Mouse (Mus musculus) CH12.LX (cell line): ENCODE data around the gene Actr8. TPM values are rescaled to one million over a fixed set of nuclear protein-coding genes. Genes with fewer than 3 reads are reported as not detected.

Experiments
- DNase-seq: peaks from one replicate; pipeline ENCODE4 v3.0.0-alpha.2; 2013; ENCODE audit errors: extremely low read depth
- H3K27ac ChIP-seq: 2 replicates; pipeline ENCODE4 v1.5.1; 2012; ENCODE audit warnings: low read depth, mild to moderate bottlenecking, control low read depth, moderate library complexity; ENCODE audit not compliant: insufficient read depth
- H3K27me3 ChIP-seq: replicated peaks from 2 replicates; pipeline ENCODE3; 2012; ENCODE audit warnings: inconsistent platforms
- H3K36me3 ChIP-seq, 2 experiments: replicated peaks in 1 of 2; 2 replicates each; pipeline versions ENCODE3 to v1.6.1; 2012; ENCODE audit warnings: inconsistent platforms in 1 of 2, low read length in 1 of 2, mild to moderate bottlenecking in 1 of 2, mixed read lengths in 1 of 2, moderate library complexity in 1 of 2; ENCODE audit not compliant: control insufficient read depth in 1 of 2, insufficient read depth in 1 of 2
- H3K4me1 ChIP-seq, 2 experiments: 2 replicates each; pipeline ENCODE4 v1.6.1; 2012; ENCODE audit warnings: inconsistent platforms in 1 of 2, moderate library complexity in 1 of 2; ENCODE audit not compliant: insufficient read depth in 2 of 2, control insufficient read depth in 1 of 2
- H3K4me2 ChIP-seq: 2 replicates; pipeline ENCODE4 v1.6.1; 2012; ENCODE audit warnings: low read depth, mild to moderate bottlenecking, control low read depth; ENCODE audit not compliant: poor library complexity, insufficient read depth, severe bottlenecking
- H3K4me3 ChIP-seq, 3 experiments: fragments of 150-350 bp in 1 of 3; sonication (generic) in 1 of 3; replicated peaks in 1 of 3; 2 replicates each; pipeline versions ENCODE3 to v1.5.1; 2011 to 2012; ENCODE audit warnings: low read depth in 2 of 3, low read length in 2 of 3, mild to moderate bottlenecking in 2 of 3, moderate library complexity in 2 of 3, control low read depth in 1 of 3, improper control_type of control experiment in 1 of 3, inconsistent platforms in 1 of 3, mixed read lengths in 1 of 3; ENCODE audit not compliant: poor library complexity in 1 of 3
- H3K79me2 ChIP-seq: replicated peaks from 2 replicates; pipeline ENCODE4 v1.6.1; 2012; ENCODE audit warnings: mild to moderate bottlenecking, moderate library complexity; ENCODE audit not compliant: control insufficient read depth, poor library complexity, insufficient read depth, severe bottlenecking; ENCODE audit errors: extremely low read depth
- H3K9ac ChIP-seq: 2 replicates; pipeline ENCODE4 v1.6.1; 2012; ENCODE audit warnings: low read depth, mild to moderate bottlenecking, control low read depth, moderate library complexity; ENCODE audit not compliant: insufficient read depth
- H3K9me3 ChIP-seq: replicated peaks from 2 replicates; pipeline ENCODE3; 2012; ENCODE audit warnings: low read length, inconsistent platforms, mixed read lengths
- E2F4 ChIP-seq: IDR thresholded peaks from 2 replicates; pipeline ENCODE4 v1.6.1; 2011; ENCODE audit warnings: low read depth, low read length, improper control_type of control experiment; ENCODE audit not compliant: insufficient replicate concordance
- ELF1 ChIP-seq: IDR thresholded peaks from 2 replicates; pipeline ENCODE4 v1.6.1; 2014; ENCODE audit warnings: low read depth, mild to moderate bottlenecking, inconsistent platforms, low read length, improper control_type of control experiment
- ETS1 ChIP-seq: conservative IDR thresholded peaks from 2 replicates; pipeline ENCODE4 v1.6.1; 2012; ENCODE audit warnings: low read depth, mild to moderate bottlenecking, inconsistent platforms, low read length, improper control_type of control experiment, moderate library complexity
- GABPA ChIP-seq: IDR thresholded peaks from 2 replicates; pipeline ENCODE4 v1.6.1; 2012; ENCODE audit warnings: low read depth, low read length, improper control_type of control experiment, inconsistent platforms; ENCODE audit not compliant: insufficient replicate concordance
- HCFC1 ChIP-seq: IDR thresholded peaks from 2 replicates; pipeline ENCODE4 v1.6.1; 2012; ENCODE audit warnings: low read depth, mild to moderate bottlenecking, inconsistent platforms, low read length, improper control_type of control experiment
- KAT2A ChIP-seq: IDR thresholded peaks from 2 replicates; pipeline ENCODE4 v1.6.1; 2012; ENCODE audit warnings: low read length, improper control_type of control experiment, inconsistent platforms; ENCODE audit not compliant: insufficient replicate concordance
- MAFK ChIP-seq: IDR thresholded peaks from 2 replicates; pipeline ENCODE4 v1.6.1; 2011; ENCODE audit warnings: low read length, improper control_type of control experiment; ENCODE audit not compliant: insufficient replicate concordance
- MEF2A ChIP-seq: IDR thresholded peaks from 2 replicates; pipeline ENCODE4 v1.6.1; 2014; ENCODE audit warnings: low read depth, mild to moderate bottlenecking, inconsistent platforms, low read length, improper control_type of control experiment, borderline replicate concordance
- MYC ChIP-seq: IDR thresholded peaks from 2 replicates; pipeline ENCODE4 v1.6.1; 2011; ENCODE audit warnings: low read depth, mild to moderate bottlenecking, improper control_type of control experiment, low read length
- NRF1 ChIP-seq: IDR thresholded peaks from 2 replicates; pipeline ENCODE4 v1.6.1; 2014; ENCODE audit warnings: low read depth, mild to moderate bottlenecking, inconsistent platforms, low read length, improper control_type of control experiment, moderate library complexity
- PAX5 ChIP-seq: IDR thresholded peaks from 2 replicates; pipeline ENCODE4 v1.6.1; 2012; ENCODE audit warnings: low read length, inconsistent platforms, mixed read lengths
- POLR2AphosphoS2 ChIP-seq: IDR thresholded peaks from 2 replicates; pipeline ENCODE4 v1.6.1; 2011; ENCODE audit warnings: low read depth, low read length, improper control_type of control experiment
- RAD21 ChIP-seq: IDR thresholded peaks from 2 replicates; pipeline ENCODE4 v1.6.1; 2011; ENCODE audit warnings: low read depth, mild to moderate bottlenecking, low read length, improper control_type of control experiment, moderate library complexity
- RCOR1 ChIP-seq: conservative IDR thresholded peaks from 2 replicates; pipeline ENCODE4 v1.6.1; 2012; ENCODE audit warnings: low read depth, mild to moderate bottlenecking, inconsistent platforms, low read length, improper control_type of control experiment
- SIN3A ChIP-seq: IDR thresholded peaks from 2 replicates; pipeline ENCODE4 v1.6.1; 2012; ENCODE audit warnings: low read length, improper control_type of control experiment, inconsistent platforms
- SMC3 ChIP-seq: IDR thresholded peaks from 2 replicates; pipeline ENCODE4 v1.6.1; 2011; ENCODE audit warnings: low read depth, low read length, improper control_type of control experiment
- TBP ChIP-seq: conservative IDR thresholded peaks from 2 replicates; pipeline ENCODE4 v1.6.1; 2011; ENCODE audit warnings: low read depth, low read length, improper control_type of control experiment
- TCF12 ChIP-seq: IDR thresholded peaks from 2 replicates; pipeline ENCODE4 v1.6.1; 2014; ENCODE audit warnings: low read depth, mild to moderate bottlenecking, inconsistent platforms, low read length, improper control_type of control experiment
- USF1 ChIP-seq: IDR thresholded peaks from 2 replicates; pipeline ENCODE4 v1.6.1; 2014; ENCODE audit warnings: low read depth, mild to moderate bottlenecking, inconsistent platforms, low read length, improper control_type of control experiment
- USF2 ChIP-seq: conservative IDR thresholded peaks from 2 replicates; pipeline ENCODE4 v1.6.1; 2011; ENCODE audit warnings: low read depth, low read length, improper control_type of control experiment
- dilution Hi-C: fragments of 300-500 bp; cut with MboI; formaldehyde crosslinking; loops from 2 replicates; pipeline ENCODE4 v1.14.3; 2020; ENCODE audit warnings: low sequenced_read_pairs; ENCODE audit not compliant: extremely low pct_unique_long_range_greater_than_20kb, extremely low pct_ligation_motif_present
- in situ Hi-C: fragments of 300-500 bp; cut with MboI; formaldehyde crosslinking; loops from 3 replicates; pipeline ENCODE4 v1.14.3; 2019; ENCODE audit warnings: low sequenced_read_pairs, low pct_ligation_motif_present, low pct_unique_long_range_greater_than_20kb, mixed read lengths
- polyA plus RNA-seq: library from polyadenylated mRNA; unstranded; fragments of >175 nt; gene quantifications from 2 replicates; pipeline ENCODE4 v1.2.1, GENCODE M21; 2012; ENCODE audit warnings: low read depth; ENCODE audit not compliant: insufficient read length
- total RNA-seq, 2 experiments: library from RNA; depleted of rRNA; stranded (reverse); fragments of 300-350 nt in 1 of 2; fragments of >200 nt in 1 of 2; gene quantifications; 2 replicates each; pipeline ENCODE4 v1.2.3; 2012 to 2014

Gene Actr8
- total and polyA plus RNA-seq, 3 experiments, result 26.7 to 34.3 (median 33.4) TPM

DNA sequence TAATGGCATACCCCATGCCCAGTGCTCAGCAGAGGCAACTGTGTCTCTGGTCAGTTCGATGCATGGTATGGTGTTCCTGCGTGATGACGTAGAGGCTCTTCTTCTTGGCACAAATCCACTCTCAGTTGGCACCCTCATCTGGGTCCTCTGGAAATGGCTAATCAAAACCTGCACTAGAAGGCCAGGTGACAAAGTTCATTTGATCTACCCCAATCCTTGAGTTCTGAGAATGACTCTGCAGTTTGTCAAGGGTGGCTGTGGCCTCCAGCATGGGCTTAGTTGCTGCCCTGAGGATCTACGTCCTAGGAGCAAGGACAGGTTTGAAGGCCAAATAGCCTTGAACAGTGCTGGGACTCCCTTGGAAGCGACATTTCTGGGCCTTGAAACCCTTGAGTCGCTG lies 40.7 kb downstream of the Actr8 start:
- H3K4me1 ChIP-seq, result peaks cover 17 to 40% of the 10 kb centered on the region in 2 experiments
- DNase-seq, result no peak
- no peaks in the 10 kb centered on the region for H3K9me3 ChIP-seq
- H3K36me3 ChIP-seq, result no peaks in the 10 kb centered on the region
- no peak overlapping the region for H3K27ac ChIP-seq
- no peaks in the 10 kb centered on the region for H3K79me2 ChIP-seq
- TF ChIP-seq POLR2AphosphoS2, result no peak
- H3K4me3 ChIP-seq, result no peak overlapping the region
- dilution Hi-C loops, result no loop called here
- H3K4me2 ChIP-seq, result no peak overlapping the region
- H3K9ac ChIP-seq, result no peak overlapping the region
- H3K27me3 ChIP-seq, result no peaks in the 10 kb centered on the region
- in situ Hi-C loops, result no loop called here

DNA sequence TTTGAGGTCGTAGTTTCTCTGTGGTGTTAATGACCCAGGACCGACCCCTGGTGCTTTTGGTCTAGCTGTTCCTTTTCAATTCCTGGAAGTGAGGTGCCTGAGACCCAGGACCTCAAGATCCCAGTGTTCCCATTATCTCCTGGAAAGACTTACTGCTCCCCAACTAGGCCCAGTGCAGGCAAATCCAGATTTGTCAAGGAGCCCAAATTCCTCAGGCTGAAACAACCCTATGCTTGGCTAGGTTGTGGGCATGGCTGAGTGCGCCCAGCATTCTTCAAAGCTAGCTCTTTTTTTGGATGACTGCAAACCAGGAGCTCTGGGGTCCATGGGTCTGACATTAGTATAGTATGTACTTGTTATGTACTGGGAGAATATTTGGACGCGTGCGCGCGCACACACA lies 41.2 kb downstream of the Actr8 start:
- dilution Hi-C loops, result no loop called here
- DNase-seq, result no peak

DNA sequence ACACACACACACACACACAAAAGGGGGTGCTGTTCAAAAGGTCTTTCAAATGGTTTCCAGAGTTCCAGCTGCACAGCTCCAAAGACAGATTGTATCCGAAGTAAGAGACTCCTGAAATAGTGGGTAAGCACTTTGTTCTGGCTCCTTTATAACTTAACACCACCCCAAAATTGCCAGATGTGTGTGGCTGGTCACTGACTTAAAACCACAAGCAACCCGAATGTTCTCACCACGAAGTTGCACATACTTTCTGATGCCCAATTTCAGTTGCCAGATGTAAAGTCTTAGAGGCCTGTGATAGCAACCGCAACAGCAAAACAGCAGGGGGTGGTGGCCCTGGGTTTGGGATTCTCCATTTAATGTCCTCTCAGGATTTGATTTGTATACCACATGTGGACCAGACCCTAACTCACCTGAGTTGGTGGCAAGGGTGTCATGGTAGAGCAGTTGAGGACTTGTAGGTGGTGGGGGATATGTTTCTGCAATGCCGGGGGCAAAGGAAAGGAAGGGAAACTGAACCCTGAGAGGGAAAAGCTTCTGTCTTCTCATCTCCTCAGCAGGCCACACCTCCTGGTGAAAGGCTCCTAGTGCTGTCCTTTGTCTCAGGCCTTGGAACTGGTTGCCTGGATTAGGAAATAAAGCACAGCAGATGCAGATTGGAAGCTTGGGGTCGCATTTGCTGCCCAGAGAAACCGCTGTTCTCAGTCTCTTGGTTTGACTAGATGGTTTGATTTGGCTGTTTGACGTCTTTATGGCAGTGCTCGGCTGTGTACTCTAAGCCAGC lies 41.8 kb downstream of the Actr8 start:
- Histone ChIP-seq H3K27me3 (no peaks in the 10 kb centered on the region), H3K27ac (no peak overlapping the region), H3K9ac (no peak overlapping the region), H3K4me2 (no peak overlapping the region), H3K4me3 (no peak overlapping the region), H3K79me2 (no peaks in the 10 kb centered on the region), H3K9me3 (no peaks in the 10 kb centered on the region), H3K36me3 (no peaks in the 10 kb centered on the region), H3K4me1 (peaks cover 9 to 37% of the 10 kb centered on the region in 2 experiments)
- no peak for DNase-seq
- dilution Hi-C loops (no loop called here), in situ Hi-C loops (no loop called here)
- TF ChIP-seq RCOR1, result no peak

More for the DNA sequence above, 41.2 kb downstream of the Actr8 start:
- no peak overlapping the region for H3K4me3 ChIP-seq
- no peaks in the 10 kb centered on the region for H3K36me3 ChIP-seq
- no peak overlapping the region for H3K9ac ChIP-seq
- no peak overlapping the region for H3K27ac ChIP-seq
- in situ Hi-C loops, result no loop called here
- H3K27me3 ChIP-seq, result no peaks in the 10 kb centered on the region
- H3K4me1 ChIP-seq, result peaks cover 14 to 37% of the 10 kb centered on the region in 2 experiments
- no peak for TF ChIP-seq KAT2A
- no peak for TF ChIP-seq ELF1
- TF ChIP-seq SMC3, result no peak
- no peak for TF ChIP-seq NRF1
- TF ChIP-seq TBP, result no peak
- TF ChIP-seq USF2, result no peak
- no peak for TF ChIP-seq MAFK
- TF ChIP-seq PAX5, result no peak
- TF ChIP-seq HCFC1, result no peak
- no peak for TF ChIP-seq ETS1
- TF ChIP-seq E2F4, result no peak
- no peak for TF ChIP-seq SIN3A
- no peak for TF ChIP-seq MYC
- TF ChIP-seq GABPA, result no peak
- no peak for TF ChIP-seq MEF2A
- TF ChIP-seq RAD21, result no peak
- no peak for TF ChIP-seq USF1
- TF ChIP-seq TCF12, result no peak
- no peaks in the 10 kb centered on the region for H3K9me3 ChIP-seq
- H3K79me2 ChIP-seq, result no peaks in the 10 kb centered on the region
- no peak overlapping the region for H3K4me2 ChIP-seq
